Mouse (Mus musculus) heart, embryonic 13.5 days (tissue): ENCODE measurements around the gene Sri. TPM values are rescaled to one million over a fixed set of nuclear protein-coding genes. Genes with fewer than 3 reads are reported as not detected.

Experiments
- ATAC-seq: fragments of 200-750 bp; cut with Nextera tagmentation; 2 replicates; pipeline ENCODE4 v1.8.0; 2017; ENCODE audit warnings: moderate TSS enrichment; ENCODE audit not compliant: insufficient number of reproducible peaks, low FRiP score, low TSS enrichment; ENCODE audit errors: extremely low read depth
- H3K27ac ChIP-seq: fragments of 300-500 bp; sonication (generic); replicated peaks from 2 replicates; pipeline ENCODE4 v1.5.1; 2015; ENCODE audit warnings: moderate library complexity, mild to moderate bottlenecking, inconsistent platforms
- H3K27me3 ChIP-seq: fragments of 300-500 bp; sonication (generic); replicated peaks from 2 replicates; pipeline ENCODE4 v1.6.1; 2015; ENCODE audit warnings: mild to moderate bottlenecking, inconsistent platforms
- H3K36me3 ChIP-seq: fragments of 300-500 bp; sonication (generic); 2 replicates; pipeline ENCODE4 v1.6.1; 2015; ENCODE audit warnings: mild to moderate bottlenecking, inconsistent platforms
- H3K4me1 ChIP-seq: fragments of 300-500 bp; sonication (generic); 2 replicates; pipeline ENCODE4 v1.6.1; 2015; ENCODE audit warnings: inconsistent platforms
- H3K4me2 ChIP-seq: fragments of 300-500 bp; sonication (generic); 2 replicates; pipeline ENCODE4 v1.6.1; 2015; ENCODE audit warnings: inconsistent platforms, mild to moderate bottlenecking, moderate library complexity
- H3K4me3 ChIP-seq: fragments of 300-500 bp; sonication (generic); 2 replicates; pipeline ENCODE4 v1.5.1; 2015; ENCODE audit warnings: moderate library complexity, mild to moderate bottlenecking, inconsistent platforms
- H3K9ac ChIP-seq: fragments of 300-500 bp; sonication (generic); 2 replicates; pipeline ENCODE4 v1.6.1; 2015; ENCODE audit warnings: inconsistent platforms, mild to moderate bottlenecking, moderate library complexity
- H3K9me3 ChIP-seq: fragments of 300-500 bp; sonication (generic); 2 replicates; pipeline ENCODE4 v1.6.1; 2016; ENCODE audit warnings: inconsistent platforms
- WGBS: fragments of 180-500 bp; shearing (Covaris S2); methylation state at CpG from one replicate; pipeline ENCODE4 v1.1.7; 2015; ENCODE audit warnings: mixed read lengths; 5-methylcytosine and 5-hydroxymethylcytosine counted together
- polyA plus RNA-seq: library from polyadenylated mRNA; unstranded; fragments of >200 nt; fragmentation: Nextera tagmentation; extraction: Ambion mirVana; gene quantifications from 2 replicates; pipeline ENCODE4 v1.2.1, GENCODE M21; 2015

The Sri gene
- polyA plus RNA-seq, 1 experiment from 2014 or later = 212 TPM

- WGBS = 59% methylated on average over 7 of the region's 7 CpGs
- Histone ChIP-seq H3K4me1 (peaks cover 29% of the 10 kb centered on the region), H3K4me2 (peak overlapping the region; percentile 83), H3K36me3 (peaks cover 47% of the 10 kb centered on the region), H3K4me3 (peak overlapping the region; percentile 78), H3K9ac (no peak overlapping the region), H3K27me3 (no peaks in the 10 kb centered on the region), H3K27ac (no peak overlapping the region), H3K9me3 (no peaks in the 10 kb centered on the region)
- ATAC-seq = no peak
Measured at GRCm38 (mm10) chr5:8058056-8058455, 12.2 kb downstream of the Sri start.

DNA sequence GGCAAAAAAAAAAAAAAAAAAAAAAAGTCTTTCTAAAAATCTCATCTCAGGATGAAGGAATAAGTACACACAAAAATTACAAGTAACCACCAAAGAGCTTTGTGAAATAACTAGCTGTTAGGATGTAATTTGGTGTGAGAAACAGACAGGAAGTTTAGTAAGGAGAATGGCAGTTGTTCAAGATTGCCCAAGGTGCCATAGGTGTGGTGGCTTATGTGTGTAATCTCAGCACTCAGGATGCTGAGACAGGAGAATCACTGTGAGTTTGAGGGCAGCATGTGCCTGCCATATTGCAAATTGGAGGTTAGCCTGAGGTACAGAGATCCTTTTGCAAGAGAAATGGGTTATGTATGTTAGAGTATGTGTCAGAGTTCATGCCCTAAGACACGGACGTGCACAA, 16.6 kb downstream of the Sri start:
- Histone ChIP-seq H3K36me3 (peaks cover 91% of the 10 kb centered on the region), H3K27me3 (no peaks in the 10 kb centered on the region), H3K27ac (no peak overlapping the region), H3K4me2 (no peak overlapping the region), H3K9me3 (no peaks in the 10 kb centered on the region), H3K4me1 (peaks cover 14% of the 10 kb centered on the region), H3K9ac (no peak overlapping the region), H3K4me3 (no peak overlapping the region)
- 90% methylated on average over 2 of the region's 2 CpGs for WGBS
- ATAC-seq = no peak

DNA sequence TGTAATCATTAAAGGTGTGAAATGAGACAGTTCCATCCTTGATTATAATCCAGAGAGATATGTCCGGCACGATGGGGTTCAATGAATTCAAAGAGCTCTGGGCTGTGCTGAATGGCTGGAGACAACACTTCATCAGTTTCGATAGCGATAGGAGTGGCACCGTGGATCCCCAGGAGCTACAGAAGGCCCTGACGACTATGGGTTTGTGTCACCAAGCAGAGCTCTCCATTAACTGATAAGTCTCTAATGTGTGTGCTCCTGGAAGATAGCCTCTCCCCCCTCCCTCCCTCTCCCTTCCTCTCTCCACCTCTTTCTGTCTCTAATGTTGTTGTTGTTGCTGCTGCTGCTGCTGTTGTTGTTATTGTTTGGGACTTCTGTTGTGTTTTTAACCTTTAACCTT, 17.3 kb downstream of the Sri start:
- no peak overlapping the region for H3K27ac ChIP-seq
- no peaks in the 10 kb centered on the region for H3K27me3 ChIP-seq
- peaks cover 93% of the 10 kb centered on the region for H3K36me3 ChIP-seq
- no peak overlapping the region for H3K9ac ChIP-seq
- no peaks in the 10 kb centered on the region for H3K9me3 ChIP-seq
- no peak overlapping the region for H3K4me3 ChIP-seq
- ATAC-seq = no peak
- peaks cover 7% of the 10 kb centered on the region for H3K4me1 ChIP-seq
- no peak overlapping the region for H3K4me2 ChIP-seq
- WGBS = 35% methylated on average over 6 of the region's 6 CpGs

- Histone ChIP-seq H3K27me3 (no peaks in the 10 kb centered on the region), H3K9me3 (no peaks in the 10 kb centered on the region), H3K36me3 (peaks cover 59% of the 10 kb centered on the region), H3K4me3 (no peak overlapping the region), H3K4me1 (peaks cover 9% of the 10 kb centered on the region; the same call in 1 of the 2 replicates), H3K27ac (no peak overlapping the region), H3K9ac (no peak overlapping the region), H3K4me2 (no peak overlapping the region)
- no peak for ATAC-seq
- 91% methylated on average over 9 of the region's 9 CpGs for WGBS
Measured at GRCm38 (mm10) chr5:8073406-8073805, 27.5 kb downstream of the Sri start.

GRCm38 (mm10) chr5:8073901-8074561, 28.2 kb downstream of the Sri start:
- WGBS = 92% methylated on average over 9 of the region's 9 CpGs
- H3K27ac ChIP-seq = no peak overlapping the region
- H3K4me3 ChIP-seq = no peak overlapping the region
- H3K27me3 ChIP-seq = no peaks in the 10 kb centered on the region
- H3K4me2 ChIP-seq = no peak overlapping the region
- peaks cover 53% of the 10 kb centered on the region for H3K36me3 ChIP-seq
- peaks cover 9% of the 10 kb centered on the region; the same call in 1 of the 2 replicates for H3K4me1 ChIP-seq
- no peak for ATAC-seq
- no peak overlapping the region for H3K9ac ChIP-seq
- no peaks in the 10 kb centered on the region for H3K9me3 ChIP-seq

- H3K4me1 ChIP-seq = peaks cover 9% of the 10 kb centered on the region; the same call in 1 of the 2 replicates
- whole genome bisulfite sequencing = 79% methylated on average over 8 of the region's 8 CpGs
- peaks cover 24% of the 10 kb centered on the region for H3K36me3 ChIP-seq
- no peak for ATAC-seq
- H3K27ac ChIP-seq = no peak overlapping the region
- H3K4me3 ChIP-seq = no peak overlapping the region
- H3K4me2 ChIP-seq = no peak overlapping the region
- H3K27me3 ChIP-seq = no peaks in the 10 kb centered on the region
- H3K9me3 ChIP-seq = no peaks in the 10 kb centered on the region
- no peak overlapping the region for H3K9ac ChIP-seq
Measured at GRCm38 (mm10) chr5:8077481-8077880, 31.6 kb downstream of the Sri start.

DNA sequence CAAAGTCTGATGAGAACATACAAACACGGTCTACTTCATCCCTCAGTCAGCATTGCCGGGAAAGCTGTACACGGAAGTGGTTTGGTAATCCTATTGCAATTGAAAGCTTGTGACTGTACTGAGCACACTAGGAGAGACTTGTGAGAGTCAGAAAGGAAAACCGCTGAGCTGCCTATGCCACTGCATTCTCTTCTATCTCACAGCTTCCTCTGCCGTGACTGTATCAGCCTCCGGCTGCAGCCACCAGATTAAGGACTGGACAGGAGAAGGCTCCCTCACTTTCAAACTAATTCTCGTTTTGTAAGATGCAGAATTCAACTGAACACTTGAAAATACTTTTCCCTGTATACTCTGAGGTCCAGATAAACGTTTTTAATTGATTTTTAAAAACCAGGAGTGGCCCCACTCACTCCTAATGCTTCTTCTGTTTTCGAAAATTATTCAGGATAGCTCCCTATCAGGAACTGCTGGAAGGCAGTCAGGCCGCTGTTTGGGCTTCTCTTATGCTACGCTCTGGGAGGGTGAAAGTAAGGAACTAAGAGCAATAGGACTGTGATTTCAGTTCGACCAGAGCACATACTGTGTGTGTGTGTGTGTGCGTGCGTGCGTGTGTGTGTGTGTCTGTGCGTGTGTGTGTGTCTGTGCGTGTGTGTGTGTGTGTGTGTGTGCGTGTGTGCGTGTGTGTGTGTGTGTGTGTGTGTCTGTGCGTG, 37.1 kb downstream of the Sri start:
- 54% methylated on average over 20 of the region's 20 CpGs for WGBS
- H3K27ac ChIP-seq = peak overlapping the region; percentile 24; the same call in 1 of the 2 replicates
- no peak for ATAC-seq

DNA sequence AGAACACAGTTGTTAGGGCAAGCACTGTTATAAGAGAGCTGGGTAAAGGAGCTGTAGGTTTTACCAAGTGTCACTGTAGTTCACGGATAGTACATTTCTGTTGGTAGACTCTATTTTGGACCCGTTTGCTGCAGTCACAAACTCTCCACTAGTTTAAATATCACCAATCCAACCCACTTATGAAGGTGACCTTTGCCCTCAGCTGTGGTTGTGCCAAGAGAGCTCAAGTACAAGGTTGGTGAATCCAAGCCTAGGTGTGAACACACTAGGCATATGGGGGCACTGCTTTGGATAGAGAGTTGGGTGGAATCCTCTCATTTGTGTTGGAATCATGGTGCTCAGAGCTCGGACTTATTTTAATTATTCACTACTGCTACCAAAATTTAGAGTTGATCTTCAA, 39.8 kb downstream of the Sri start:
- 81% methylated on average over 3 of the region's 3 CpGs for WGBS
- no peaks in the 10 kb centered on the region for H3K9me3 ChIP-seq
- no peaks in the 10 kb centered on the region for H3K27me3 ChIP-seq
- no peaks in the 10 kb centered on the region for H3K36me3 ChIP-seq
- H3K4me1 ChIP-seq = peaks cover 3% of the 10 kb centered on the region; the same call in 1 of the 2 replicates
- H3K4me2 ChIP-seq = no peak overlapping the region
- H3K4me3 ChIP-seq = no peak overlapping the region
- ATAC-seq = no peak
- H3K9ac ChIP-seq = no peak overlapping the region
- H3K27ac ChIP-seq = no peak overlapping the region

More for the DNA sequence above, 37.1 kb downstream of the Sri start:
- Histone ChIP-seq H3K4me1 (peaks cover 3% of the 10 kb centered on the region; the same call in 1 of the 2 replicates), H3K4me2 (peak overlapping the region; percentile 34), H3K4me3 (no peak overlapping the region), H3K9ac (peak overlapping the region; percentile 2; the same call in 1 of the 2 replicates), H3K27me3 (no peaks in the 10 kb centered on the region), H3K9me3 (no peaks in the 10 kb centered on the region), H3K36me3 (no peaks in the 10 kb centered on the region)

DNA sequence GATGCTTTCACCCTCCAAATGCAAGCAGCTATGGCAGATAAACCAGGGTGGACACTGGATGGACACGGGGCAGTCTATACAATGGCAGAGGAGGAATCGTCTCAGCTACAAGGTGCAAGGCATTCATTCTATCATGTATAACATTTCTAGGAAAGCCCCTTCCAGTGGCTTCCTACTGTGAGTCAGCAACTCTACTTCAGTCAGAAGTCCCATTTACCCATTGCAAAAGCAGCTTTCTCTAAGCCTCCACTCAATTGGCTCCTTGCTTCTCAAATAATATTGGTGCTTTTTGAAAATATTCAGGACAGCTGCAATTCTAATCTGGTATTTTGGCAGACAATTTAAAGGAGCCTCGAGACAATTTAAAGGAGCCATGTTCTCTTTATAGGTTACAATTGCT, 42.3 kb downstream of the Sri start:
- H3K27me3 ChIP-seq = no peaks in the 10 kb centered on the region
- 73% methylated on average over 3 of the region's 3 CpGs for WGBS
- no peak; the same call in 1 of the 2 replicates for ATAC-seq

DNA sequence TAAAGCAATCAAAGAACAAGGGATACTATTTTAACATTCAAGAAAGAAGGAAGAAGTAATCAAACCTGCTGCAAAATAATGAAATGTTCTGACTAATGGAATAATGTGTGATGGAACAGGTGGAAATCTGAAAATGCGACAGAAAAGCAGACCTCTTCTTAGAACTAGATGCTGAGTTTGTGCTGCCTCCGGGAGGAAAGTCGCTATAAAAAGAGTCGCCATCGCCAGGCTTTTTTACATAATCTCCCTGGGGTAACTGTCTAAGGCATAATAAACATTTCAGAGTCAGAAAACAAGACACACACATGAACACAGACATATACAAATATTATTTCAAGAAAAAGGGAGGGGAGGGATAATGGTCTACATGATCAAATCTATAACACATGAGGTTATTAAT, 49.0 kb downstream of the Sri start:
- WGBS = 76% methylated on average over 5 of the region's 5 CpGs
- Histone ChIP-seq H3K27me3 (no peaks in the 10 kb centered on the region), H3K4me1 (peaks cover 4% of the 10 kb centered on the region; the same call in 1 of the 2 replicates), H3K4me3 (no peak overlapping the region), H3K36me3 (0 out of 2 replicates have a peak, but pooled peaks cover 3% of the 10 kb centered on the region), H3K9ac (no peak overlapping the region), H3K4me2 (no peak overlapping the region), H3K27ac (no peak overlapping the region), H3K9me3 (no peaks in the 10 kb centered on the region)
- no peak for ATAC-seq

More for the DNA sequence above, 42.3 kb downstream of the Sri start:
- Histone ChIP-seq H3K9me3 (no peaks in the 10 kb centered on the region), H3K36me3 (0 out of 2 replicates have a peak, but pooled peaks cover 3% of the 10 kb centered on the region), H3K4me2 (no peak overlapping the region), H3K4me3 (no peak overlapping the region), H3K9ac (no peak overlapping the region), H3K4me1 (peaks cover 4% of the 10 kb centered on the region; the same call in 1 of the 2 replicates), H3K27ac (no peak overlapping the region)

DNA sequence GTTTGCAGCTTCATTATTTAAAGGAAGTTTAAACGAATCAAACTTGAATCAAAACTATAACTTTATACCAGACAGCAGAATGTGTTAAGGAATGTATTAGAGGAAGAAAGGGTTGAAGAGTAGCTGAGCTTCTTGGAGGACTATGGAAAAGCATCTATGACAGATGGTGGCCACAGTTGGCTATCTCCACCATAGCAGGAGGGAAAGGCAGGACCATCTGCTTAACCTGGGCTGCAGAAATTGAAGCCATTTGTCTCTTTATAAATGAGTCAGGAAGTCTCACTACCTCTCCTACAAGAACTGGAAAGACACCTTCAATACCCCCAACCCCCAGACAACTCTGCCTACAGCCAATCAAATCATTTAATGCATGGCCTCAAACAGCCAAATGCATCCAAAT, 49.8 kb downstream of the Sri start:
- Histone ChIP-seq H3K27me3 (no peaks in the 10 kb centered on the region), H3K27ac (no peak overlapping the region), H3K4me2 (no peak overlapping the region), H3K4me3 (no peak overlapping the region), H3K36me3 (0 out of 2 replicates have a peak, but pooled peaks cover 3% of the 10 kb centered on the region), H3K9ac (no peak overlapping the region), H3K9me3 (no peaks in the 10 kb centered on the region), H3K4me1 (peaks cover 4% of the 10 kb centered on the region; the same call in 1 of the 2 replicates)
- no peak for ATAC-seq
- 66% methylated on average over 1 of the region's 1 CpGs for WGBS
